Mouse (Mus musculus) left cerebral cortex, postnatal 4 days (tissue): Measurements from ENCODE around the gene Pnpla2. TPM values are rescaled to one million over a fixed set of nuclear protein-coding genes. Genes with fewer than 3 reads are reported as not detected.

Experiments
- DNase-seq: peaks from one replicate; pipeline ENCODE4 v3.0.0-alpha.2; 2022
- intact Hi-C: fragments of 180-260 bp; cut with DNase I; formaldehyde crosslinking; loops from one replicate; pipeline ENCODE4 v1.15.1; 2025
- total RNA-seq, 2 experiments: library from RNA; stranded (reverse); gene quantifications; 2 replicates each; pipeline ENCODE4 v1.2.3; 2021

Pnpla2 gene
- total RNA-seq, 2 experiments from 2014 or later: 13.9 to 16.0 TPM

GRCm38 (mm10) chr7:141466607-141467148, 11.7 kb downstream of the Pnpla2 start:
- no peak for DNase-seq
- intact Hi-C loops: no loop called here

GRCm38 (mm10) chr7:141467230-141468030, 12.4 kb downstream of the Pnpla2 start, which contains the start of gene Cd151:
TSS of gene Cd151 (plus strand) at chr7:141467392.
- intact Hi-C loops: no loop called here
- peak; percentile 62 for DNase-seq

GRCm38 (mm10) chr7:141468164-141468521, 13.1 kb downstream of the Pnpla2 start:
- DNase-seq: no peak
- intact Hi-C loops: no loop called here

GRCm38 (mm10) chr7:141468522-141469211, 13.7 kb downstream of the Pnpla2 start:
- intact Hi-C loops: no loop called here
- DNase-seq: peak; percentile 59

- intact Hi-C loops: no loop called here
- no peak for DNase-seq
Measured at GRCm38 (mm10) chr7:141469352-141469751, 14.4 kb downstream of the Pnpla2 start.

GRCm38 (mm10) chr7:141469901-141470636, 15.1 kb downstream of the Pnpla2 start:
- intact Hi-C loops: no loop called here
- no peak for DNase-seq

GRCm38 (mm10) chr7:141470637-141470944, 15.6 kb downstream of the Pnpla2 start:
- intact Hi-C loops: no loop called here
- DNase-seq: no peak

- intact Hi-C loops: no loop called here
Measured at GRCm38 (mm10) chr7:141471236-141471635, 16.2 kb downstream of the Pnpla2 start.

GRCm38 (mm10) chr7:141472226-141472625, 17.2 kb downstream of the Pnpla2 start:
- intact Hi-C loops: no loop called here
- DNase-seq: no peak

More at GRCm38 (mm10) chr7:141471236-141471635, 16.2 kb downstream of the Pnpla2 start:
- no peak for DNase-seq

GRCm38 (mm10) chr7:141472763-141473162, 17.8 kb downstream of the Pnpla2 start:
- intact Hi-C loops: no loop called here
- no peak for DNase-seq

- intact Hi-C loops: no loop called here
- no peak for DNase-seq
Measured at GRCm38 (mm10) chr7:141474160-141474559, 19.2 kb downstream of the Pnpla2 start.

- intact Hi-C loops: no loop called here
- DNase-seq: peak; percentile 85
Measured at GRCm38 (mm10) chr7:141475011-141475804, 20.2 kb downstream of the Pnpla2 start, which contains the start of the genes Polr2l and Tspan4. TSS of gene Polr2l (minus strand) at chr7:141475132. TSS of gene Tspan4 (plus strand) at chr7:141475240.

GRCm38 (mm10) chr7:141475805-141476158, 20.8 kb downstream of the Pnpla2 start:
- no peak for DNase-seq
- intact Hi-C loops: no loop called here

- DNase-seq: no peak
- intact Hi-C loops: no loop called here
Measured at GRCm38 (mm10) chr7:141476226-141476980, 21.4 kb downstream of the Pnpla2 start.

- intact Hi-C loops: no loop called here
Measured at GRCm38 (mm10) chr7:141476981-141477370, 22.0 kb downstream of the Pnpla2 start.

GRCm38 (mm10) chr7:141477578-141478269, 22.7 kb downstream of the Pnpla2 start:
- intact Hi-C loops: no loop called here
- DNase-seq: no peak

More at GRCm38 (mm10) chr7:141476981-141477370, 22.0 kb downstream of the Pnpla2 start:
- DNase-seq: no peak

- intact Hi-C loops: no loop called here
- DNase-seq: no peak
Measured at GRCm38 (mm10) chr7:141478270-141478748, 23.3 kb downstream of the Pnpla2 start.

GRCm38 (mm10) chr7:141480842-141481497, 26.0 kb downstream of the Pnpla2 start:
- DNase-seq: peak; percentile 68
- intact Hi-C loops: loop anchor here (5.0 kb wide), 1 partner anchor 41 kb away; no protein-coding TSS in a partner anchor
